8 mouse cellular contexts compared by ENCODE assay signal in genomic region chr10:23350011-23350911, GRCm38 (mm10). TPM values are rescaled to one million over a fixed set of nuclear protein-coding genes. Genes with fewer than 3 reads are reported as not detected.
A peak's percentile ranks its signal among the peaks of the same experiment; 100 is the strongest.
DNase-seq lines count a peak whose midpoint lies in the region; ATAC-seq lines count a peak whose summit lies in the region.

Eya4 (minus strand) TSS chr10:23350786.

- no peaks in the 10 kb centered on the region for H3K9me3 ChIP-seq in forebrain, embryonic 10.5 days
- no peaks in the 10 kb centered on the region for H3K9me3 ChIP-seq in midbrain, embryonic 16.5 days (replicated peaks; ENCODE audit: control insufficient read depth, low read length, poor library complexity, severe bottlenecking)

- H3K4me2 ChIP-seq in midbrain, embryonic 16.5 days (ENCODE audit: low read length), result peak within 1 kb of the TSS; percentile 92

- H3K27me3 ChIP-seq in forebrain, embryonic 10.5 days (ENCODE audit: poor library complexity, severe bottlenecking), result peaks cover 43% of the 10 kb centered on the region
- peaks cover 7% of the 10 kb centered on the region for H3K27me3 ChIP-seq in midbrain, embryonic 16.5 days (ENCODE audit: control insufficient read depth, insufficient read depth, low read depth, low read length)

- H3K9ac ChIP-seq in midbrain, embryonic 16.5 days (ENCODE audit: low read depth, low read length), result peak within 1 kb of the TSS; percentile 62

- H3K4me3 ChIP-seq in forebrain, embryonic 10.5 days, result peak within 1 kb of the TSS; percentile 81
- H3K4me3 ChIP-seq in midbrain, embryonic 16.5 days (ENCODE audit: low read depth, low read length), result peak within 1 kb of the TSS; percentile 59

- intact Hi-C loops in left cerebral cortex, postnatal 4 days (cut with DNase I), result no loop called here

- under 1% methylated on average over 73 of the region's 79 CpGs for WGBS in forebrain, embryonic 10.5 days
- 2% methylated on average over 62 of the region's 79 CpGs for WGBS in midbrain, embryonic 16.5 days

- H3K27ac ChIP-seq in forebrain, embryonic 10.5 days, result peak within 1 kb of the TSS; percentile 97
- no peak within 1 kb of the TSS; the same call in 1 of the 2 replicates for H3K27ac ChIP-seq in midbrain, embryonic 16.5 days (ENCODE audit: low read length)

- ATAC-seq in midbrain, embryonic 16.5 days, result peak; percentile 86

- DNase-seq in adrenal gland, adult (ENCODE audit: inconsistent age in 2 of 2, low spot score in 1 of 2), result peak; percentile 9 to 53
- DNase-seq in adrenal gland, adult 8-10 months, result no peak
- DNase-seq in Muller cell, postnatal 12 days (ENCODE audit: inconsistent ontology term), result peak; percentile 65
- peak; percentile 69 for DNase-seq in forebrain, embryonic 10.5 days (ENCODE audit: extremely low spot score, low spot score)
- DNase-seq in heart, postnatal 4 days, result peak; percentile 54
- DNase-seq in left cerebral cortex, postnatal 4 days, result peak; percentile 27
- DNase-seq in spleen, postnatal 14 days (ENCODE audit: low spot score in 2 of 2), result no peak

- H3K4me1 ChIP-seq in forebrain, embryonic 10.5 days, result peaks cover 47% of the 10 kb centered on the region
- H3K4me1 ChIP-seq in midbrain, embryonic 16.5 days (ENCODE audit: control insufficient read depth, insufficient read depth, low read length), result peaks cover 16% of the 10 kb centered on the region

- H3K36me3 ChIP-seq in forebrain, embryonic 10.5 days (replicated peaks), result no peaks in the 10 kb centered on the region
- H3K36me3 ChIP-seq in midbrain, embryonic 16.5 days (ENCODE audit: control insufficient read depth, insufficient read depth, low read length), result no peaks in the 10 kb centered on the region

RNA-seq across cellular contexts. Expression of gene Eya4, which starts in this region (rescaled TPM):
- 1 to 10 TPM in 3 of 4 experiments, under 1 TPM in 1; 0.59 to 2.1 (median 1.6) TPM for total RNA-seq in adrenal gland, adult 8-10 months (2022)
- polyA plus RNA-seq in forebrain, embryonic 10.5 days (2016; fragmentation: Nextera tagmentation; extraction: Ambion mirVana), result 5.1 and 6.2 TPM in 2 replicates
- 1 to 10 TPM in 1 of 2 experiments, under 1 TPM in 1; 0.95 to 1.2 TPM for total RNA-seq in heart, postnatal 4 days (2021)
- 1 to 10 TPM; 4.6 to 5.2 TPM for total RNA-seq in left cerebral cortex, postnatal 4 days (2021)
- 0.39 and 0.50 TPM in 2 replicates for polyA plus RNA-seq in midbrain, embryonic 16.5 days (2015; fragmentation: Nextera tagmentation; extraction: Ambion mirVana)

Comparison
In these comparisons a context has a peak if more than half of its experiments do, and no peak if none do; other contexts are left out.
1. DNase-seq: peak in adrenal gland, adult (2 of 2), Muller cell, postnatal 12 days (single experiment), forebrain, embryonic 10.5 days (single experiment), heart, postnatal 4 days (single experiment) and left cerebral cortex, postnatal 4 days (single experiment); none in adrenal gland, adult 8-10 months (single experiment) and spleen, postnatal 14 days (0 of 2).
2. Peak in ATAC-seq, H3K4me3 ChIP-seq, H3K9ac ChIP-seq and H3K4me2 ChIP-seq in midbrain, embryonic 16.5 days; RNA of the gene not detected or under 1 TPM.